Mouse (Mus musculus): ENCODE measurements around the gene Tyms. TPM values are rescaled to one million over a fixed set of nuclear protein-coding genes. Genes with fewer than 3 reads are reported as not detected.

Tyms gene
- polyA plus RNA-seq, 1 experiment from 2014 or later: 80.9 TPM

DNA sequence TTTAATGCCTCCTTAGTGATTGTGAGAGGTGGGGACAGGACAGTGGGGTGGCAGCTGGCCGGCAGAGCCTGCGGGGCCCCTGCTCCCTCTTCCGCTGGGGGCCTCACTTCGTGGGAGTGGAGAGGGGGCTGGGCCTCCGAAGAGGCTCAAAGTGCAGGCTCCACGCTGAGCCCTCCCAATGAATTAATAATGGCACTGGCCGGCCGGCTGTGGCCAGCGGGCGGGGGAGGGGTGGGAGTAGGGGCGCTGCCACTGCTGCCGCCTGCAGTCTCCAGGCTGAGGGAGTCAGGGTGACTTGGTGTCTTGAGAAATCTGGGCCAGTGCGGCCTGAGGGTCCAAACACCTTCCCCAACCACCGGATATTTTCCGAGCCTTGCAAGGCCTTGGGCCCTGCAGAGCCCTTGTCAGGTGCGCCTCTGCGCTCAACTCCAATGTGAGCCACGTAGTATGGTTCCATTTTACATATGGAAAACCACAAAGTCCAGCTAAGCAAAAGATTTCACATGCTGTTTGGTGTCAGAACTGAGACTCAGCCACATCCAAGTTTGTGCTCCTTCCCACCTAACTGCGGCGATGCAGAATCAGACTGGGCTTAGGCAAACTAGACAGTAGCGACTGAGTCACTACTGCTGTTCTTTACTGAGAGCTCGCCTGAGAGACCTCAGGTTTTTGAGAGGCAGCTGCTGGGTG is 37.1 kb upstream of the Tyms start:
- 0 out of 2 replicates have a peak overlapping the region, but pooled peaks have one; percentile 4 for H3K9ac ChIP-seq (ENCODE audit: low read depth, low read length)

GRCm38 (mm10) chr5:30109899-30110298 is 36.5 kb upstream of the Tyms start:
- peaks cover 3% of the 10 kb centered on the region; the same call in 1 of the 2 replicates for H3K4me1 ChIP-seq (replicated peaks; ENCODE audit: control insufficient read depth, insufficient read depth, low read length)
- no peaks in the 10 kb centered on the region for H3K36me3 ChIP-seq (ENCODE audit: control insufficient read depth, insufficient read depth)
- H3K27me3 ChIP-seq (replicated peaks; ENCODE audit: control insufficient read depth, insufficient read depth, low read length): peaks cover 33% of the 10 kb centered on the region
- 41% methylated on average over 2 of the region's 2 CpGs for WGBS
- 0 out of 2 replicates have a peak overlapping the region, but pooled peaks have one; percentile 4 for H3K9ac ChIP-seq (ENCODE audit: low read depth, low read length)
- ATAC-seq: peak; percentile 52
- H3K4me3 ChIP-seq (ENCODE audit: low read depth, low read length): no peak overlapping the region
- peak overlapping the region; percentile 47 for H3K4me2 ChIP-seq (replicated peaks; ENCODE audit: low read depth)
- H3K9me3 ChIP-seq (ENCODE audit: control insufficient read depth): no peaks in the 10 kb centered on the region
- peak overlapping the region; percentile 64 for H3K27ac ChIP-seq (ENCODE audit: low read depth, low read length)
- no peak for TF ChIP-seq CTCF (IDR thresholded peaks at IDR 0.05; ENCODE audit: low read depth)

More for the DNA sequence above, 37.1 kb upstream of the Tyms start:
- TF ChIP-seq CTCF (IDR thresholded peaks at IDR 0.05; ENCODE audit: low read depth): no peak
- H3K36me3 ChIP-seq (ENCODE audit: control insufficient read depth, insufficient read depth): no peaks in the 10 kb centered on the region
- 9% methylated on average over 22 of the region's 22 CpGs for WGBS
- 0 out of 2 replicates have a peak, but pooled peaks cover 3% of the 10 kb centered on the region for H3K4me1 ChIP-seq (replicated peaks; ENCODE audit: control insufficient read depth, insufficient read depth, low read length)
- H3K4me2 ChIP-seq (replicated peaks; ENCODE audit: low read depth): peak overlapping the region; percentile 47
- peak overlapping the region; percentile 64 for H3K27ac ChIP-seq (ENCODE audit: low read depth, low read length)
- peak; percentile 68 for ATAC-seq
- H3K27me3 ChIP-seq (replicated peaks; ENCODE audit: control insufficient read depth, insufficient read depth, low read length): peaks cover 30% of the 10 kb centered on the region
- H3K4me3 ChIP-seq (ENCODE audit: low read depth, low read length): peak overlapping the region; percentile 0; the same call in 1 of the 2 replicates
- H3K9me3 ChIP-seq (ENCODE audit: control insufficient read depth): no peaks in the 10 kb centered on the region

GRCm38 (mm10) chr5:30108233-30108632 is 34.8 kb upstream of the Tyms start:
- H3K4me3 ChIP-seq (ENCODE audit: low read depth, low read length): no peak overlapping the region
- ATAC-seq: no peak
- WGBS: 84% methylated on average over 6 of the region's 6 CpGs
- H3K36me3 ChIP-seq (ENCODE audit: control insufficient read depth, insufficient read depth): no peaks in the 10 kb centered on the region
- H3K4me2 ChIP-seq (replicated peaks; ENCODE audit: low read depth): no peak overlapping the region
- H3K9ac ChIP-seq (ENCODE audit: low read depth, low read length): no peak overlapping the region
- H3K4me1 ChIP-seq (replicated peaks; ENCODE audit: control insufficient read depth, insufficient read depth, low read length): peaks cover 3% of the 10 kb centered on the region; the same call in 1 of the 2 replicates
- H3K27ac ChIP-seq (ENCODE audit: low read depth, low read length): no peak overlapping the region
- H3K9me3 ChIP-seq (ENCODE audit: control insufficient read depth): no peaks in the 10 kb centered on the region
- TF ChIP-seq CTCF (IDR thresholded peaks at IDR 0.05; ENCODE audit: low read depth): no peak
- peaks cover 39% of the 10 kb centered on the region for H3K27me3 ChIP-seq (replicated peaks; ENCODE audit: control insufficient read depth, insufficient read depth, low read length)

DNA sequence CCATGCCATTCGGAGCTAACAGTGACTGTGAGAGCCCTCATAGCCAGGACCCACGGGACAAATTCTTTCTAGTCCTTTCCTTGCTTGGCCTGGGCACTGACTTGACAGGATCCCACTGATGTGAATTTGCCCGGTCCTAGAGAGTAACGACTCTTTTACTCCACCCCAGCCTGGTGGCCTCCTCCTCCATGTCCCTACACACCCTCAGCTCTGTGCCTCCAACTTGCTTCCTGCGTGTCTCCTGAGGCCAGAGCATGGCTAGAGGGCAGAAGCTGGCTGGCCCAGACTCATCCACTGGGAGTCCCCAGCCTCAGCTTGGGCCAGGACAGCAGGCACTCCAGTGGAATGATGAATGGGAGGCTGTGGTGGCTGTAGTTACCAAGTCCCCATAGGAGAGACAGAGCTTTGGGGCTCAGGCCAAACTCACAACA is 34.2 kb upstream of the Tyms start:
- Histone ChIP-seq H3K4me3 (ENCODE audit: low read depth, low read length) (no peak overlapping the region), H3K4me2 (replicated peaks; ENCODE audit: low read depth) (no peak overlapping the region), H3K4me1 (replicated peaks; ENCODE audit: control insufficient read depth, insufficient read depth, low read length) (peaks cover 3% of the 10 kb centered on the region; the same call in 1 of the 2 replicates), H3K9me3 (ENCODE audit: control insufficient read depth) (no peaks in the 10 kb centered on the region), H3K36me3 (ENCODE audit: control insufficient read depth, insufficient read depth) (no peaks in the 10 kb centered on the region), H3K27ac (ENCODE audit: low read depth, low read length) (no peak overlapping the region), H3K9ac (ENCODE audit: low read depth, low read length) (no peak overlapping the region), H3K27me3 (replicated peaks; ENCODE audit: control insufficient read depth, insufficient read depth, low read length) (peaks cover 39% of the 10 kb centered on the region)
- no peak for ATAC-seq
- 35% methylated on average over 5 of the region's 5 CpGs for WGBS
- TF ChIP-seq CTCF (IDR thresholded peaks at IDR 0.05; ENCODE audit: low read depth): no peak

DNA sequence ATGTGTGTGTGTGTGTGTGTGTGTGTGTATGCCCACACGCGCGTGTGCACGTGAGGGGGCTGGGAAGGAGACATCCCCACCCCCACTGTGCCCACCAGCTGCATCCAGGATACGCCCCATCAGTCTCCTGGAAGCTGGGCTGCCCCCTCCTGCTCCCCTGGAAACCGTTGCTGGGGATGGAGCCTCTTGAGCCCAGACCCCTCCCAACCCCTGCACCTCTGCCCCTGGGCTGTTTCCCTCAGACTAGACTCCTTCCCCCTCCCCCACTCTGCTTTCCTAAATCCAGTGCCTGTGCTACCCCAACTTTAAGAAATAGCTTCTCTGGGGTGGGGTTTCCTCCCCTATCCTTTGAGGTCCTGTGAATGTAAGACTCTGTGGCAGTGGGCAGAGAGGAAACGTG is 33.8 kb upstream of the Tyms start:
- H3K4me1 ChIP-seq (replicated peaks; ENCODE audit: control insufficient read depth, insufficient read depth, low read length): peaks cover 3% of the 10 kb centered on the region; the same call in 1 of the 2 replicates

GRCm38 (mm10) chr5:30106756-30107155 is 33.3 kb upstream of the Tyms start:
- no peak for ATAC-seq
- no peak overlapping the region for H3K9ac ChIP-seq (ENCODE audit: low read depth, low read length)
- H3K36me3 ChIP-seq (ENCODE audit: control insufficient read depth, insufficient read depth): no peaks in the 10 kb centered on the region
- H3K4me2 ChIP-seq (replicated peaks; ENCODE audit: low read depth): no peak overlapping the region
- no peak overlapping the region for H3K27ac ChIP-seq (ENCODE audit: low read depth, low read length)
- H3K27me3 ChIP-seq (replicated peaks; ENCODE audit: control insufficient read depth, insufficient read depth, low read length): peaks cover 39% of the 10 kb centered on the region
- no peaks in the 10 kb centered on the region for H3K9me3 ChIP-seq (ENCODE audit: control insufficient read depth)
- 62% methylated on average over 2 of the region's 2 CpGs for WGBS
- TF ChIP-seq CTCF (IDR thresholded peaks at IDR 0.05; ENCODE audit: low read depth): no peak
- H3K4me1 ChIP-seq (replicated peaks; ENCODE audit: control insufficient read depth, insufficient read depth, low read length): peaks cover 3% of the 10 kb centered on the region; the same call in 1 of the 2 replicates
- H3K4me3 ChIP-seq (ENCODE audit: low read depth, low read length): no peak overlapping the region

More for the DNA sequence above, 33.8 kb upstream of the Tyms start:
- 42% methylated on average over 7 of the region's 7 CpGs for WGBS
- Histone ChIP-seq H3K4me2 (replicated peaks; ENCODE audit: low read depth) (no peak overlapping the region), H3K36me3 (ENCODE audit: control insufficient read depth, insufficient read depth) (no peaks in the 10 kb centered on the region), H3K27me3 (replicated peaks; ENCODE audit: control insufficient read depth, insufficient read depth, low read length) (peaks cover 39% of the 10 kb centered on the region), H3K9me3 (ENCODE audit: control insufficient read depth) (no peaks in the 10 kb centered on the region), H3K4me3 (ENCODE audit: low read depth, low read length) (no peak overlapping the region), H3K9ac (ENCODE audit: low read depth, low read length) (no peak overlapping the region), H3K27ac (ENCODE audit: low read depth, low read length) (no peak overlapping the region)
- no peak for ATAC-seq
- no peak for TF ChIP-seq CTCF (IDR thresholded peaks at IDR 0.05; ENCODE audit: low read depth)

Data from intestine, postnatal 0 days (tissue).